Mouse (Mus musculus): ENCODE data around the gene Jund.

- no peak for TF ChIP-seq POLR2A (IDR thresholded peaks at IDR 0.05; ENCODE audit: borderline replicate concordance, low read depth, low read length)
- TF ChIP-seq CTCF (IDR thresholded peaks at IDR 0.05; ENCODE audit: low read depth, low read length): no peak
Measured at GRCm38 (mm10) chr8:70721601-70722000, 22.9 kb downstream of the Jund start.

Data from bone marrow macrophage, adult 2 months (primary cell).